In genomic region chr9:44454132-44454890, GRCm38 (mm10) we compare ENCODE assay signal across 9 mouse cellular contexts. TPM values are rescaled to one million over a fixed set of nuclear protein-coding genes. Genes with fewer than 3 reads are reported as not detected.
A peak's percentile ranks its signal among the peaks of the same experiment; 100 is the strongest.
DNase-seq lines count a peak whose midpoint lies in the region; ATAC-seq lines count a peak whose summit lies in the region.
"Had no signal": no experiment of that assay in that cellular context is flagged by ENCODE, and none has a peak within 500 bp of the region (broad histone marks: within the 10 kb centered on the region; RNA-seq: fewer than 3 reads in every experiment).

No protein-coding gene starts in this region.

- peaks cover 45% of the 10 kb centered on the region for H3K4me1 ChIP-seq in hindbrain, embryonic 13.5 days (replicated peaks)

- WGBS in hindbrain, embryonic 13.5 days: 7% methylated on average over 14 of the region's 14 CpGs

- H3K27ac ChIP-seq in hindbrain, embryonic 13.5 days: no peak overlapping the region

- 0 out of 2 replicates have a peak overlapping the region, but pooled peaks have one; percentile 36 for H3K9ac ChIP-seq in hindbrain, embryonic 13.5 days

- peak; percentile 62 for ATAC-seq in hindbrain, embryonic 13.5 days (ENCODE audit: low FRiP score)

- H3K4me3 ChIP-seq in hindbrain, embryonic 13.5 days: no peak overlapping the region
- H3K4me3 ChIP-seq: myocyte had no signal

- H3K9me3 ChIP-seq in hindbrain, embryonic 13.5 days: no peaks in the 10 kb centered on the region

- H3K27me3 ChIP-seq in hindbrain, embryonic 13.5 days: peaks cover 15% of the 10 kb centered on the region

- no peaks in the 10 kb centered on the region for H3K36me3 ChIP-seq in hindbrain, embryonic 13.5 days

- peak; percentile 87 for DNase-seq in NIH3T3 (ENCODE audit: low read depth)
- peak; percentile 96 to 98 for DNase-seq in cerebellum, postnatal 10 days
- peak; percentile 86 to 87 for DNase-seq in frontal cortex, postnatal 25 days (ENCODE audit: low spot score in 2 of 2)
- peak; percentile 94 to 95 for DNase-seq in layer of hippocampus, postnatal 10 days (ENCODE audit: low spot score in 2 of 2)
- DNase-seq in lung, postnatal 10 days: peak; percentile 90
- peak; percentile 78 for DNase-seq in ovary, postnatal 36 days (ENCODE audit: low spot score)
- peak; percentile 88 for DNase-seq in thymus, postnatal 14 days

- no peak overlapping the region for H3K4me2 ChIP-seq in hindbrain, embryonic 13.5 days

RNA-seq across cellular contexts. Expression of gene Upk2, which starts 0.5 kb away (rescaled TPM):
- polyA plus RNA-seq in hindbrain, embryonic 13.5 days (2015; fragmentation: Nextera tagmentation; extraction: Ambion mirVana): not detected in 2 replicates
- not detected for total RNA-seq in layer of hippocampus, postnatal 10 days (2021)
- polyA plus RNA-seq: myocyte had no signal

RNA-seq across cellular contexts. Expression of gene Foxr1, which starts 13.4 kb away (rescaled TPM):
- not detected in 2 replicates for polyA plus RNA-seq in hindbrain, embryonic 13.5 days (2015; fragmentation: Nextera tagmentation; extraction: Ambion mirVana)
- not detected for total RNA-seq in layer of hippocampus, postnatal 10 days (2021)
- polyA plus RNA-seq: myocyte had no signal

RNA-seq across cellular contexts. Expression of gene Bcl9l, which starts 28.3 kb away (rescaled TPM):
- 8.6 TPM in 2 replicates for polyA plus RNA-seq in hindbrain, embryonic 13.5 days (2015; fragmentation: Nextera tagmentation; extraction: Ambion mirVana)
- total RNA-seq in layer of hippocampus, postnatal 10 days (2021): 10 to 100 TPM; 91.2 to 97.7 TPM

RNA-seq across cellular contexts. Expression of gene Ccdc84, which starts 35.9 kb away (rescaled TPM):
- 28.2 and 32.9 TPM in 2 replicates for polyA plus RNA-seq in hindbrain, embryonic 13.5 days (2015; fragmentation: Nextera tagmentation; extraction: Ambion mirVana)
- total RNA-seq in layer of hippocampus, postnatal 10 days (2021): 10 to 100 TPM; 20.7 to 22.4 TPM

RNA-seq across cellular contexts. Expression of gene Trappc4, which starts 46.9 kb away (rescaled TPM):
- 342 and 355 TPM in 2 replicates for polyA plus RNA-seq in hindbrain, embryonic 13.5 days (2015; fragmentation: Nextera tagmentation; extraction: Ambion mirVana)
- total RNA-seq in layer of hippocampus, postnatal 10 days (2021): 100 to 1,000 TPM in 1 of 2 experiments, 10 to 100 TPM in 1; 84.2 to 109 TPM
